Mouse (Mus musculus) MN1 (cell line): ENCODE measurements around the gene Tnnc2.

Experiments used
- DNase-seq: peaks from one replicate; pipeline ENCODE4 v3.0.0-alpha.2; 2016; ENCODE audit warnings: low spot score

Tnnc2 gene

GRCm38 (mm10) chr2:164737377-164738090 is 42.2 kb downstream of the Tnnc2 start:
- no peak for DNase-seq

GRCm38 (mm10) chr2:164735446-164735845 is 44.3 kb downstream of the Tnnc2 start:
- DNase-seq = no peak

GRCm38 (mm10) chr2:164734839-164735238 is 44.9 kb downstream of the Tnnc2 start:
- DNase-seq = no peak

DNA sequence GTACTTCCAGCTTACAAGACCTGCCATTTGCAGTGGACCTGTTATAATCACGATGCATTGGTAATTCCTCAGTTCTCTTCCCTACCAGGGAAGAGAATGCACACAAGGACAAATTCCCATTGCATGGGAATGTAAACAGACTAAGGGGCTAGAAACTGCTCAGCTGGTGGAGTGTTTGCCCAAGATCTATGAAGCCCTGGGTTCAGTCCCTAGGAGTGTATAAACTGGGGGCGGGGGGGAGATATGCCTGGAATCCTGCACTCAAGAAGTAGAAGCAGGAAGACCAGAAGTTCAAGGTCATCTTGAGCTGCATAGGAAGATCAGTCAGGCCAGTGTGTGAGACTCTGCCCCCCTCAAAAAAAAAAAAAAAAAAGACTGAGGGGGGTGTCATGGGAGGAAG is 46.5 kb downstream of the Tnnc2 start:
- DNase-seq = no peak

- no peak for DNase-seq
Observed at GRCm38 (mm10) chr2:164731719-164732118, 48.0 kb downstream of the Tnnc2 start.
